Mouse (Mus musculus) heart, embryonic 10.5 days (tissue): ENCODE measurements at regions not wholly inside any gene's neighbourhood (a gene's known extent, or its start where the extent isn't known, plus 50 kb on each side); places are given as distances from the start of the nearest gene placed in this dataset.

Experiments used
- DNase-seq: peaks from one replicate; pipeline ENCODE4 v3.0.0-alpha.2; 2017; ENCODE audit warnings: low spot score
- H3K27ac ChIP-seq: fragments of 300-500 bp; sonication (generic); 2 replicates; pipeline ENCODE4 v1.5.1; 2016; ENCODE audit warnings: mild to moderate bottlenecking
- H3K27me3 ChIP-seq: fragments of 300-500 bp; sonication (generic); 2 replicates; pipeline ENCODE4 v1.6.1; 2016; ENCODE audit warnings: mild to moderate bottlenecking; ENCODE audit not compliant: poor library complexity, insufficient read depth, severe bottlenecking
- H3K36me3 ChIP-seq: fragments of 300-500 bp; sonication (generic); 2 replicates; pipeline ENCODE4 v1.6.1; 2016; ENCODE audit warnings: mild to moderate bottlenecking, moderate library complexity
- H3K4me1 ChIP-seq: fragments of 300-500 bp; sonication (generic); 2 replicates; pipeline ENCODE4 v1.6.1; 2016; ENCODE audit warnings: mild to moderate bottlenecking
- H3K4me3 ChIP-seq: fragments of 300-500 bp; sonication (generic); 2 replicates; pipeline ENCODE4 v1.5.1; 2016; ENCODE audit warnings: mild to moderate bottlenecking, moderate library complexity
- H3K9me3 ChIP-seq: fragments of 300-500 bp; sonication (generic); 2 replicates; pipeline ENCODE4 v1.6.1; 2016; ENCODE audit warnings: mild to moderate bottlenecking, moderate library complexity
- WGBS: fragments of 180-500 bp; shearing (Covaris S2); methylation state at CpG from one replicate; pipeline ENCODE4 v1.1.7; 2016; 5-methylcytosine and 5-hydroxymethylcytosine counted together

DNA sequence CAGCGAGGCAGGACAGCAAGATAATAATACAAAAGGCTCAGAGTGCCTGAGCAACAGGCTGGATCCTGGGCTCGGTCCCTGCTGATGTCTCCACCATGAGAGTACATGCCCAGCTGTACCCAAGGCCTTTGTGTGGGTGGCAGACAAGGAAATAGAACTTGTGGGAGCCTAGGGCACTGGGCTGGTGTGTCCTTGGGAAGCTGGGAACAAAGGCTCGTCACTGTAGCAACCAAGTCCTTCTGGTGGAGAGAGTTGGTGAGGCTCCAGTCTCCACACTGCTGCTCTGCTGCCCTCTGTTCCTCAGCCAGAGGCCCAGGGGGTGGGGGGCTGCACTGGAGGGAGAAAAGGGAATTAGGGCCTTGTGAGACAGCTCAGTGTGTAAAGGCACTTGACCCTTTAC, 66.2 kb upstream of the Disp3 start:
- Histone ChIP-seq H3K4me1 (no peaks in the 10 kb centered on the region), H3K9me3 (no peaks in the 10 kb centered on the region), H3K36me3 (no peaks in the 10 kb centered on the region), H3K27me3 (no peaks in the 10 kb centered on the region), H3K4me3 (no peak overlapping the region), H3K27ac (no peak overlapping the region)
- WGBS = 76% methylated on average over 3 of the region's 3 CpGs
- no peak for DNase-seq

- no peak for DNase-seq
- Histone ChIP-seq H3K4me1 (no peaks in the 10 kb centered on the region), H3K27ac (no peak overlapping the region), H3K36me3 (no peaks in the 10 kb centered on the region), H3K9me3 (no peaks in the 10 kb centered on the region), H3K27me3 (no peaks in the 10 kb centered on the region), H3K4me3 (no peak overlapping the region)
- WGBS = 91% methylated on average over 5 of the region's 5 CpGs
Measured at GRCm38 (mm10) chr4:148352690-148353089, 64.9 kb upstream of the Disp3 start.

DNA sequence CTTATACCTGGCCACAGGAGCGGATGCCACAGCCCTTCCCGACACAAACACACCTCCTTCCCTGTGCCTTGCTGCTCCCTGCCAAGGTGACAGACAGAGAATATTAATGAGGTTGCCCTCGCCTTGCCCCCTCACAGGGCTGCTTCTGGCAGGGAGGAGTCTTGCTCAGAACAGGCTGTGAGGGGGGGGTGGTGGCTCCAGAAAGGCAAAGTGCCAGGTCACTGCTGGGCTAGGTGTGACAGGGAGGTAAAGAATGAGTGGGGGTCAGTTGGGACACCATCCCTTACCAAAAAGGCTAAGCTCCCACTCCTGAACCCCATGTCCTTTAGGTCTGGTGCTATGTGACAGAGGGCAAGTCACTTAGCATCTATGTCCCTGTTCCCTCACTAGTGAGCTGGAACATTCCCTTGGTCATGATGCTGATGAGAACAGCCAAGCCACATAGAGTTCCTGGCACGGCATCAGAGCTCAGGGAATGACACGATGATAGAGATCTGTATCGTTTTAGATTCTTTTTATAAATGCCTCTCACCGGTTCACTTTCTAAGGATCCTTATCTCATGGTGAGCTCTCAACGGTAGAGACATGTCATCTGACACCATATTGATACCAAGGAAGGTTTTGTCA, 53.9 kb upstream of the Disp3 start:
- Histone ChIP-seq H3K4me1 (0 out of 2 replicates have a peak, but pooled peaks cover 4% of the 10 kb centered on the region), H3K4me3 (no peak overlapping the region), H3K27me3 (no peaks in the 10 kb centered on the region), H3K36me3 (no peaks in the 10 kb centered on the region), H3K9me3 (no peaks in the 10 kb centered on the region), H3K27ac (no peak overlapping the region)
- WGBS = 60% methylated on average over 8 of the region's 8 CpGs
- DNase-seq = no peak

- WGBS = 67% methylated on average over 9 of the region's 9 CpGs
- 0 out of 2 replicates have a peak, but pooled peaks cover 4% of the 10 kb centered on the region for H3K4me1 ChIP-seq
Measured at GRCm38 (mm10) chr4:148340342-148340741, 52.6 kb upstream of the Disp3 start.

DNA sequence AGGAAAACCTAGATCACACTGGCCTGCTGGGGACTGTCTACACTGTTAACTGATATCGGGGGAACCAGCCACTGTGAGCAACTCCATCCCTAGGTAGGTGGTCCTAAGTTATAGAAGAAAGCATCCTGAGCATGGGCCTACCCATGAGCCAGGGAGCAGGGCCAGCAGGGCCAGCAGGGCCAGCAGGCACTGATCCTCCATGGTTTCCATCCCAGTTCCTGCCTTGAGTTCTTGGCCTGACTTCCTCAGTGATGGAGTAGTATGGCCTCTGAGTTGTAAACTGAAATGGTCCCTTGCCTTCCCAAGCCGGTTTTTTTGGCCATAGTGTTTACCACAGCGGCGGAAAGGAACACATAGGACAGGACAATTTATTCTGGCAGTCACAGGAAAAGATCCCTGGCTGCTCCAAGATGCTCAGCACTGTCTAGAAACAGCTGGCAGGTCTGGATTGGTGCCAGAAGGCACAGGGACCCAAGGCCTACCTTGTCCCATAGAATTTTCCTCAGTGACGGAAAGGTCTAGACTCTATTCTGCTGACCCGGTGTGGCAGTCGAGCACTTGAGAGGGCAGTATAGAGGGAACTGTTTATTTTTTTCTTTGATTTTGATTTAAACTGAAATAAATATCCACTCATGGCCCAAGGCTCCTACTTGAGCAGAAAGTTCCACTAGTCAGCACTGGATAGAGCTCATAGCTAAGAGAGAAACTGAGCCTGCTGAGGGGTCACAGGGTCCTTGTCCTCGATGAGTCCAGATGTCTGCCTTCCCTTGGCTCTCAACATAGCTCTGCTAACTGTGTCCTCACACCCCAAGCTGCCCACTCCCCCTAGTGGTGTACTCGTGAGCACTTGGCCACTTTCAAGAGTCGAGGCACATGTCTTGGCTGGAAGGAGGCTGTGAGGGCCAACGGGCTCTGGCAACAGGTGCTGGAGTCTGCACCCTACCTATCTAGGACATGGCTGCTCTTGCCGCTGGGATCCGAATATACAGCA, 50.4 kb upstream of the Disp3 start:
- Histone ChIP-seq H3K36me3 (no peaks in the 10 kb centered on the region), H3K9me3 (no peaks in the 10 kb centered on the region), H3K4me3 (no peak overlapping the region), H3K27ac (no peak overlapping the region), H3K4me1 (0 out of 2 replicates have a peak, but pooled peaks cover 4% of the 10 kb centered on the region), H3K27me3 (no peaks in the 10 kb centered on the region)
- WGBS = 63% methylated on average over 13 of the region's 13 CpGs
- no peak for DNase-seq

More at GRCm38 (mm10) chr4:148340342-148340741, 52.6 kb upstream of the Disp3 start:
- no peaks in the 10 kb centered on the region for H3K27me3 ChIP-seq
- DNase-seq = no peak
- no peaks in the 10 kb centered on the region for H3K9me3 ChIP-seq
- H3K4me3 ChIP-seq = no peak overlapping the region
- no peak overlapping the region for H3K27ac ChIP-seq
- H3K36me3 ChIP-seq = no peaks in the 10 kb centered on the region
